Mouse (Mus musculus) thymus, postnatal 14 days (tissue): Measurements from ENCODE around the gene Ehbp1.

ENCODE experiments used
- DNase-seq: peaks from one replicate; pipeline ENCODE4 v3.0.0; 2021

Gene Ehbp1

GRCm38 (mm10) chr11:22276656-22277055 lies 65.4 kb downstream of the Ehbp1 start:
- no peak for DNase-seq

GRCm38 (mm10) chr11:22274144-22274543 lies 67.9 kb downstream of the Ehbp1 start:
- no peak for DNase-seq

- no peak for DNase-seq
Observed at GRCm38 (mm10) chr11:22273378-22273777, 68.7 kb downstream of the Ehbp1 start.

- DNase-seq, result no peak
Observed at GRCm38 (mm10) chr11:22271889-22272288, 70.2 kb downstream of the Ehbp1 start.

GRCm38 (mm10) chr11:22269643-22270042 lies 72.4 kb downstream of the Ehbp1 start:
- no peak for DNase-seq

GRCm38 (mm10) chr11:22269173-22269572 lies 72.9 kb downstream of the Ehbp1 start:
- DNase-seq, result no peak

- DNase-seq, result no peak
Observed at GRCm38 (mm10) chr11:22267014-22267413, 75.1 kb downstream of the Ehbp1 start.

- DNase-seq, result no peak
Observed at GRCm38 (mm10) chr11:22255418-22255817, 86.7 kb downstream of the Ehbp1 start.

- no peak for DNase-seq
Observed at GRCm38 (mm10) chr11:22249363-22249762, 92.7 kb downstream of the Ehbp1 start.

GRCm38 (mm10) chr11:22247736-22248135 lies 94.4 kb downstream of the Ehbp1 start:
- no peak for DNase-seq

GRCm38 (mm10) chr11:22247069-22247468 lies 95.0 kb downstream of the Ehbp1 start:
- DNase-seq, result no peak

GRCm38 (mm10) chr11:22235558-22235957 lies 106.5 kb downstream of the Ehbp1 start:
- no peak for DNase-seq

- DNase-seq, result peak; percentile 32
Observed at GRCm38 (mm10) chr11:22234739-22235138, 107.4 kb downstream of the Ehbp1 start.

- DNase-seq, result no peak
Observed at GRCm38 (mm10) chr11:22230906-22231305, 111.2 kb downstream of the Ehbp1 start.

GRCm38 (mm10) chr11:22225619-22226018 lies 116.5 kb downstream of the Ehbp1 start:
- peak; percentile 21 for DNase-seq

GRCm38 (mm10) chr11:22218222-22218621 lies 123.9 kb downstream of the Ehbp1 start:
- no peak for DNase-seq

GRCm38 (mm10) chr11:22216941-22217340 lies 125.2 kb downstream of the Ehbp1 start:
- no peak for DNase-seq

GRCm38 (mm10) chr11:22206611-22207010 lies 135.5 kb downstream of the Ehbp1 start:
- no peak for DNase-seq

- no peak for DNase-seq
Observed at GRCm38 (mm10) chr11:22206191-22206590, 135.9 kb downstream of the Ehbp1 start.

- DNase-seq, result no peak
Observed at GRCm38 (mm10) chr11:22203413-22203812, 138.7 kb downstream of the Ehbp1 start.

- DNase-seq, result no peak
Observed at GRCm38 (mm10) chr11:22201125-22201524, 141.0 kb downstream of the Ehbp1 start.

- DNase-seq, result no peak
Observed at GRCm38 (mm10) chr11:22199881-22200280, 142.2 kb downstream of the Ehbp1 start.

- DNase-seq, result no peak
Observed at GRCm38 (mm10) chr11:22198406-22198805, 143.7 kb downstream of the Ehbp1 start.

GRCm38 (mm10) chr11:22197935-22198334 lies 144.2 kb downstream of the Ehbp1 start:
- DNase-seq, result no peak

- no peak for DNase-seq
Observed at GRCm38 (mm10) chr11:22196776-22197175, 145.3 kb downstream of the Ehbp1 start.

- no peak for DNase-seq
Observed at GRCm38 (mm10) chr11:22194607-22195006, 147.5 kb downstream of the Ehbp1 start.
